Mouse (Mus musculus): ENCODE measurements around the gene Zdhhc20.

- TF ChIP-seq EP300 (IDR thresholded peaks at IDR 0.05; ENCODE audit: low read depth in 1 of 2, low read length in 2 of 2) (no peak), POLR2A (IDR thresholded peaks at IDR 0.05; ENCODE audit: control insufficient read depth in 1 of 2, insufficient read depth in 1 of 2, low read depth in 1 of 2, low read length in 2 of 2, poor library complexity in 1 of 2) (no peak), CTCF (IDR thresholded peaks at IDR 0.05 in 2 of 3, conservative IDR thresholded peaks at IDR 0.05 in 1 of 3; ENCODE audit: control insufficient read depth in 1 of 3, insufficient read depth in 1 of 3, low read depth in 2 of 3, low read length in 3 of 3, poor library complexity in 1 of 3, severe bottlenecking in 1 of 3) (no peak), GATA1 (IDR thresholded peaks at IDR 0.05; ENCODE audit: low read depth, low read length) (no peak), ELF1 (IDR thresholded peaks at IDR 0.05; ENCODE audit: low read depth, low read length) (no peak), BHLHE40 (IDR thresholded peaks at IDR 0.05; ENCODE audit: borderline replicate concordance, low read depth, low read length) (no peak), RCOR1 (IDR thresholded peaks at IDR 0.05; ENCODE audit: low read depth, low read length) (no peak), MAFK (IDR thresholded peaks at IDR 0.05; ENCODE audit: borderline replicate concordance, low read depth, low read length) (no peak), MAX (IDR thresholded peaks at IDR 0.05; ENCODE audit: low read length) (no peak)
Observed at GRCm38 (mm10) chr14:57848646-57849045, 41.4 kb downstream of the Zdhhc20 start.

All from MEL (cell line).